Mouse (Mus musculus) macrophage (primary cell): ENCODE results near the gene Ankrd23. TPM values are rescaled to one million over a fixed set of nuclear protein-coding genes. Genes with fewer than 3 reads are reported as not detected.

Experiments
- H3K27ac ChIP-seq: fragments of 350-480 bp; formaldehyde crosslinking; 2 replicates; pipeline ENCODE4 v1.9.0; 2021
- H3K36me3 ChIP-seq: fragments of 350-480 bp; formaldehyde crosslinking; 2 replicates; pipeline ENCODE4 v1.9.0; 2021; ENCODE audit errors: inconsistent target
- H3K4me3 ChIP-seq: fragments of 350-480 bp; formaldehyde crosslinking; 2 replicates; pipeline ENCODE4 v1.9.0; 2021; ENCODE audit errors: inconsistent target
- H3K79me2 ChIP-seq: fragments of 350-480 bp; formaldehyde crosslinking; 2 replicates; pipeline ENCODE4 v1.9.0; 2021; ENCODE audit errors: inconsistent target
- WGBS: methylation state at CpG from one replicate; pipeline ENCODE4 v1.1.7; 2026; ENCODE audit warnings: inconsistent platforms; ENCODE audit not compliant: missing documents; 5-methylcytosine and 5-hydroxymethylcytosine counted together
- polyA plus RNA-seq: library from polyadenylated mRNA; stranded (reverse); fragments of 250-400 nt; gene quantifications from 3 replicates; pipeline ENCODE4 v1.2.4, GENCODE M21; 2018; ENCODE audit warnings: inconsistent platforms

Gene Ankrd23
- polyA plus RNA-seq, 1 experiment from 2014 or later, result 1.6 TPM

DNA sequence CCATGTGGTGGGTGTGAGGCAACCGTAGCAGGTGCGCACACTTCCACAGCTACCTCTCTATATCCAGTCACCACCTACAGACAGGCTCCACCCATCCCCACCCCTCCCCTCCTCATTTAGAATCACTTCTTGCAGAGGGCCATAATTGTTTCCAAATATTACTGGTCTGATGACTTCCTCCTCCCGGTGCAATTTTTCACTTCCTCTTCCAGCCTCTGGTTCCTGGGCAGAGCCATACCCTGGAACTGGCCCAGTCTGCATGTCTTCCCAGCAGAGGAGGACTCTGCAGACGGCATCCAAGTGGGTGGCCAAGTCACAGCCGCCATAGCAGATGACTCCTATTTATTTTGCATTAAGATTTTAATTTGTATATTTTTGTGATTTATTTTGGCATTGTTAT lies 28.4 kb downstream of the Ankrd23 start:
- 20% methylated on average over 5 of the region's 5 CpGs for WGBS
- Histone ChIP-seq H3K79me2 (peaks cover 5% of the 10 kb centered on the region; the same call in 1 of the 2 replicates), H3K36me3 (peaks cover 5% of the 10 kb centered on the region; the same call in 1 of the 2 replicates), H3K27ac (no peak overlapping the region), H3K4me3 (no peak overlapping the region)

DNA sequence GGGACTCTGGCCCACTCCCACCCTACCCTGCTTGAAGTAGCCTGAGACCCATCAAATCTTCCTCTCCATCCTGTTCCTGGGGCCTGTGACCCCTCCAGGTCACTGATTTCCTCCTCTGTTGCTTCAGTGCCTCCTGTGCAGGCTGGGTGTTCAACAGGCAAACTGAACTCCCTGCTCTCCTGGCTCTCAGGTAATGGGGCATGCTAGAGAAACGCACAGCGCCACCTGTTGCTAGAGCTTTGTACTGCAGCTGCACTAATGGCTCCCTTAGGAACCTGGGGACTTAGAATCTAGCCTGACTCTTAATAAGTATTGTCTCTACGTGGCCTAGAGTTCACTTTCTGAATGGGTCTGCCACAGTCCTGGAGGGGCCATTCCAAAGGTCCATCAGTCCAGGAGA lies 35.4 kb downstream of the Ankrd23 start:
- 11% methylated on average over 3 of the region's 3 CpGs for WGBS
- Histone ChIP-seq H3K4me3 (no peak overlapping the region), H3K36me3 (peaks cover 24% of the 10 kb centered on the region; the same call in 1 of the 2 replicates), H3K27ac (no peak overlapping the region), H3K79me2 (no peaks in the 10 kb centered on the region)

GRCm38 (mm10) chr1:36497312-36497711 lies 39.4 kb downstream of the Ankrd23 start:
- H3K79me2 ChIP-seq, result no peaks in the 10 kb centered on the region; the same call in 1 of the 2 replicates
- no peak overlapping the region for H3K4me3 ChIP-seq
- peaks cover 17% of the 10 kb centered on the region; the same call in 1 of the 2 replicates for H3K36me3 ChIP-seq
- H3K27ac ChIP-seq, result no peak overlapping the region
- WGBS, result 84% methylated on average over 2 of the region's 2 CpGs

GRCm38 (mm10) chr1:36496719-36497118 lies 40.0 kb downstream of the Ankrd23 start:
- no peak overlapping the region for H3K27ac ChIP-seq
- no peaks in the 10 kb centered on the region; the same call in 1 of the 2 replicates for H3K79me2 ChIP-seq
- whole genome bisulfite sequencing, result 78% methylated on average over 1 of the region's 2 CpGs
- no peak overlapping the region for H3K4me3 ChIP-seq
- peaks cover 17% of the 10 kb centered on the region; the same call in 1 of the 2 replicates for H3K36me3 ChIP-seq

DNA sequence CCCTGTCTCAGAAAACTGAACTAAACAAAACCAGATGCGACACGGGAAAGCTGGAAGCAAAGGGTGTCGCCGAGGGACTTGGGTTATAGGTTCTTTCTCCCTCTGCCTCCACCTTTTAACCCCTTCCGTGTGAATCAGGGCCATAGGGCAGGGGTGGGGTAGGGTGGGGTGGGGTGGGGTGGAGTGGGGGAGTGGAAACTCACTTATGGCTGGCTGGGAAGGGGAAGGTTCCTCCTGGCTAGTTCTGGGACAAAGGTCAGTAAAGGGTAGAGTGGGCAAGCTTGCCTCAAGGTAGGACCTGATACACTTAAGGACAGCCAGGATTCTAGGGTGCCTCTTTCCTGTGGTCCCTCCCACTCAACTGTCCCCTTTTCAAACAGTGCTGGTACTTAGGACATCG lies 43.4 kb downstream of the Ankrd23 start:
- H3K27ac ChIP-seq, result no peak overlapping the region
- 78% methylated on average over 5 of the region's 6 CpGs for WGBS
- H3K36me3 ChIP-seq, result 0 out of 2 replicates have a peak, but pooled peaks cover 4% of the 10 kb centered on the region
- H3K79me2 ChIP-seq, result no peaks in the 10 kb centered on the region; the same call in 1 of the 2 replicates
- H3K4me3 ChIP-seq, result no peak overlapping the region

- Histone ChIP-seq H3K27ac (no peak overlapping the region), H3K79me2 (no peaks in the 10 kb centered on the region; the same call in 1 of the 2 replicates), H3K4me3 (no peak overlapping the region), H3K36me3 (no peaks in the 10 kb centered on the region)
- 90% methylated on average over 8 of the region's 9 CpGs for whole genome bisulfite sequencing
These were observed 44.1 kb downstream of the Ankrd23 start for GRCm38 (mm10) chr1:36492416-36493139.

DNA sequence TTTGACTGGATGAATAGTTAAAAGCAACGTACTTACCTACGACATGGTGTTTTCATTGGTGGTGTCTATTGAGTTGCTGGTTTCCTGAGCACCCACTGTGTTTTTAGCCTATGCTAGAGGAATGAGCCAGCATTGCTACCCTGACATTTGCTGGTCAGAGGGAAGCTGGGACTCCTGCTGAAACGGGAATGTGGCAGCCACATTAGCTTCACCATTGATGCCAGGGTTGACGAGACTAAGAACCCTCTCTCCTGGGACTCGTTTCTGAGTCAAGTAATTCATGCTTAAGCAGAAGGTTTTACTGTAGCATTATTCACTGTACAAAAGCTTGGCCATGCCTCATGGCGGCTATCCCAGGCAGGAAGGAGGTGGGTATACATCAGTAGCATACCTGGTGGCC lies 47.0 kb downstream of the Ankrd23 start:
- 96% methylated on average over 6 of the region's 6 CpGs for WGBS
- H3K27ac ChIP-seq, result no peak overlapping the region

GRCm38 (mm10) chr1:36487111-36487510 lies 49.6 kb downstream of the Ankrd23 start:
- no peaks in the 10 kb centered on the region for H3K79me2 ChIP-seq
- H3K36me3 ChIP-seq, result no peaks in the 10 kb centered on the region
- WGBS, result 92% methylated on average over 9 of the region's 9 CpGs
- no peak overlapping the region for H3K27ac ChIP-seq
- H3K4me3 ChIP-seq, result no peak overlapping the region

More for the DNA sequence above, 47.0 kb downstream of the Ankrd23 start:
- H3K4me3 ChIP-seq, result no peak overlapping the region
- H3K36me3 ChIP-seq, result no peaks in the 10 kb centered on the region
- no peaks in the 10 kb centered on the region; the same call in 1 of the 2 replicates for H3K79me2 ChIP-seq

DNA sequence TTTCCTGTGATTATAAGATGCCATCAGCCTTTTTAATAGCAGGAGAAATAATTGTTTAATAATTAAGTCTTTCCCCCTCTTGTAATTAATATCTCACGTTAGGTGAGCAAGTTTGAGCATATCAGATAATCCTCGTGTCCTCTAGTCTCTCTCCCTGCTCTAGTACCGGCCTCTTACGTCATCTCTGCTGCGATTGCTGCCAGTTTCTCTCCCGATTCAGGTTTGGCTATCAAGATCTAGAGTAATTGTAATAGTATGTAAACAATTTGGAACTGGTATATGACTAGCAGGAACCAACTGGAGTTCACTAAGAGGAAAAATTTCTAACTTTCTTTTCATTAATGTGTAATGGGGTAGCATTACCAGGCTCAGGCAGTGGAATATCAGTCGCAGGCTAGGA lies 51.6 kb downstream of the Ankrd23 start:
- 80% methylated on average over 7 of the region's 7 CpGs for WGBS

GRCm38 (mm10) chr1:36483825-36484224 lies 52.9 kb downstream of the Ankrd23 start:
- Histone ChIP-seq H3K4me3 (no peak overlapping the region), H3K27ac (no peak overlapping the region)
- WGBS, result 89% methylated on average over 4 of the region's 4 CpGs

More for the DNA sequence above, 51.6 kb downstream of the Ankrd23 start:
- no peak overlapping the region for H3K27ac ChIP-seq
- peaks cover 2% of the 10 kb centered on the region; the same call in 1 of the 2 replicates for H3K79me2 ChIP-seq
- H3K36me3 ChIP-seq, result no peaks in the 10 kb centered on the region
- no peak overlapping the region for H3K4me3 ChIP-seq

More at GRCm38 (mm10) chr1:36483825-36484224, 52.9 kb downstream of the Ankrd23 start:
- no peaks in the 10 kb centered on the region for H3K36me3 ChIP-seq
- peaks cover 6% of the 10 kb centered on the region; the same call in 1 of the 2 replicates for H3K79me2 ChIP-seq

Other genes starting within 250 kb of the Ankrd23 start
- gene Arid5a, start 229.2 kb downstream of the Ankrd23 start, polyA plus RNA-seq, result 4.5 to 30.1 TPM (median 23.6 TPM) in 3 replicates
- gene Kansl3, start 167.7 kb downstream of the Ankrd23 start, polyA plus RNA-seq, result 16.0 to 20.0 TPM (median 18.9 TPM) in 3 replicates
- not detected in 3 replicates for gene Fer1l5, start 164.6 kb downstream of the Ankrd23 start, polyA plus RNA-seq
- gene Lman2l, start 91.6 kb downstream of the Ankrd23 start, polyA plus RNA-seq, result 14.9 to 17.7 TPM (median 17.1 TPM) in 3 replicates
- gene Cnnm4, start 65.3 kb downstream of the Ankrd23 start, polyA plus RNA-seq, result 2.9 to 3.6 TPM (median 3.0 TPM) in 3 replicates
- gene Cnnm3, start 25.0 kb downstream of the Ankrd23 start, polyA plus RNA-seq, result 6.7 to 14.7 TPM (median 6.8 TPM) in 3 replicates
- 0.11 TPM in 1 of 3 replicates, not detected in the others for gene Gm42417, start 2.5 kb upstream of the Ankrd23 start, polyA plus RNA-seq
- gene Ankrd39, start 10.6 kb upstream of the Ankrd23 start, polyA plus RNA-seq, result 1.6 to 6.1 TPM (median 5.0 TPM) in 3 replicates
- gene Sema4c, start 21.5 kb upstream of the Ankrd23 start, polyA plus RNA-seq, result 1.1 to 9.2 TPM (median 3.1 TPM) in 3 replicates
- not detected in 3 replicates for gene Fam178b, start 146.3 kb upstream of the Ankrd23 start, polyA plus RNA-seq
- gene Cox5b, start 154.6 kb upstream of the Ankrd23 start, polyA plus RNA-seq, result 151 to 228 TPM (median 160 TPM) in 3 replicates
- gene 4933424G06Rik, start 173.3 kb upstream of the Ankrd23 start, polyA plus RNA-seq, result not detected in 3 replicates
- 43.0 to 46.2 TPM (median 44.1 TPM) in 3 replicates for gene Actr1b, start 177.5 kb upstream of the Ankrd23 start, polyA plus RNA-seq
- gene Zap70, start 224.9 kb upstream of the Ankrd23 start, polyA plus RNA-seq, result not detected in 3 replicates